Mouse (Mus musculus): ENCODE measurements at regions not wholly inside any gene's neighbourhood (a gene's known extent, or its start where the extent isn't known, plus 50 kb on each side); places are given as distances from the start of the nearest gene placed in this dataset.

DNA sequence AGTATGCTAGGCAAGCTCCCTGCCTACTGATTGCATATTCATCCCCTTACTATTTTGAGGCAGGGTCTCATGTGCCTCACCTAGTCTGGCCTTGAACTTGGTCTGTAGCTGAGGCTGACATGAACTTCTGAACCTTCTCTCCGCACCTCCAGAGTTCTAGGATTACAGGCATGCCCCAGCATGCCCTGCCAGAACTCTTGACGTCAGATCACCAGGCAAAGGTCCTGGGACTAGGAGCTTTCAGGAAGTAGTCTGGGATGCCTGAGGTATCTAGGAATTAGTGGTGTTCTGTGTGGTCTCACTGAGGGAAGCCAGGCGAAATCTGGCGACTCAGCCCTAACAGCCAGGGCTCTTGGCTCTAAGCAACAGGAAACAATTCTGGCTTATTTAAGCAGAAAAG is 88.9 kb upstream of the Bcor start:
- TF ChIP-seq CTCF (IDR thresholded peaks at IDR 0.05; ENCODE audit: low read depth), result no peak
- TF ChIP-seq EP300 (IDR thresholded peaks at IDR 0.05; ENCODE audit: low read depth), result no peak
